ENCODE assay signal across 35 mouse cellular contexts in the genomic region with DNA sequence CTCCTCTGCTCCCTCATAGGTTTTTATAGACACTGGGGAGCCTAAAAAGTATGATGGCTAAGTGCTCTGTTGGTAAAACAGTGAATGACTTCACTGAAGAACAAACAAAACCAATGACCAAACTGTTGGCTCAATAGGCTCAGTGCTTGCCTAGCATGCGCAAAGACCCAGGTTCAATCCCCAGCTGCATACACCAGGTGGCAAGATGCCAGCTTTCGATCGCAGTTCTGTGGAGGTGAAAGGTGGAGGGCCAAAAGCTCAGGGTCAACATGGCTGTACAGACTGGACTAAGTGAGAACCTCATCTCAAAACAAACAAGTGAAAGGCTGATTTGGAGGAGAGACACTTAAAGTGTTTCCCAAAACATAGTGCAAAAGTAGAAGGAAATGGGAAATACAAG.
"Had no signal": no experiment of that assay in that cellular context is flagged by ENCODE, and none has a peak within 500 bp of the region (broad histone marks: within the 10 kb centered on the region; RNA-seq: fewer than 3 reads in every experiment).

No protein-coding gene starts in this region.

- H3K9me3 ChIP-seq: heart, embryonic 10.5 days; heart, embryonic 12.5 days; heart, embryonic 13.5 days; heart, embryonic 15.5 days; hindbrain, embryonic 10.5 days; hindbrain, embryonic 12.5 days; hindbrain, embryonic 13.5 days; hindbrain, embryonic 15.5 days; intestine, embryonic 15.5 days; kidney, embryonic 15.5 days had no signal

- DNase-seq: heart, adult 2 months; heart, postnatal 10 days; heart, postnatal 14 days; heart, postnatal 36 days; heart, postnatal 4 days; kidney, adult 11 months; kidney, adult 18-20 months; kidney, adult 2 months; kidney, adult 8-10 months; kidney, adult 9 months; kidney, postnatal 10 days; kidney, postnatal 14 days; kidney, postnatal 25 days; kidney, postnatal 36 days; kidney, postnatal 4 days; layer of hippocampus, adult 9-11 months had no signal

- H3K4me2 ChIP-seq: heart, embryonic 11.5 days; heart, embryonic 12.5 days; heart, embryonic 13.5 days; heart, embryonic 15.5 days; hindbrain, embryonic 12.5 days; hindbrain, embryonic 13.5 days; hindbrain, embryonic 14.5 days; hindbrain, embryonic 15.5 days; intestine, embryonic 15.5 days; kidney, embryonic 15.5 days had no signal

- H3K4me1 ChIP-seq: heart, embryonic 10.5 days; heart, embryonic 12.5 days; heart, embryonic 13.5 days; heart, embryonic 15.5 days; hindbrain, embryonic 10.5 days; hindbrain, embryonic 12.5 days; hindbrain, embryonic 13.5 days; hindbrain, embryonic 15.5 days; intestine, embryonic 15.5 days; kidney, embryonic 15.5 days had no signal

- ATAC-seq: hindbrain, embryonic 16.5 days; hindbrain, postnatal 0 days; inflammation-experienced regulatory T-cells, adult 6 months; intestine, embryonic 15.5 days; intestine, embryonic 16.5 days; intestine, postnatal 0 days had no signal

- H3K27ac ChIP-seq: heart, adult 2 months; heart, embryonic 10.5 days; heart, embryonic 13.5 days; heart, embryonic 15.5 days; hindbrain, embryonic 10.5 days; hindbrain, embryonic 12.5 days; hindbrain, embryonic 13.5 days; hindbrain, embryonic 14.5 days; hindbrain, embryonic 15.5 days; hindbrain, postnatal 0 days; intestine, embryonic 15.5 days; kidney, embryonic 15.5 days; kidney, postnatal 0 days; layer of hippocampus, adult 2 months had no signal

- H3K9ac ChIP-seq: heart, embryonic 12.5 days; heart, embryonic 13.5 days; heart, embryonic 15.5 days; hindbrain, embryonic 12.5 days; hindbrain, embryonic 13.5 days; hindbrain, embryonic 14.5 days; hindbrain, embryonic 15.5 days; intestine, embryonic 15.5 days; kidney, embryonic 15.5 days had no signal

- H3K4me3 ChIP-seq: heart, adult 2 months; heart, embryonic 10.5 days; heart, embryonic 12.5 days; heart, embryonic 13.5 days; heart, embryonic 15.5 days; hindbrain, embryonic 10.5 days; hindbrain, embryonic 12.5 days; hindbrain, embryonic 13.5 days; hindbrain, embryonic 15.5 days; intestine, embryonic 15.5 days; kidney, embryonic 15.5 days; layer of hippocampus, adult 2 months had no signal

- H3K27me3 ChIP-seq: heart, embryonic 12.5 days; heart, embryonic 13.5 days; heart, embryonic 15.5 days; hindbrain, embryonic 12.5 days; hindbrain, embryonic 15.5 days; intestine, embryonic 15.5 days; kidney, embryonic 15.5 days had no signal

- H3K36me3 ChIP-seq: heart, embryonic 10.5 days; heart, embryonic 12.5 days; heart, embryonic 13.5 days; heart, embryonic 15.5 days; hindbrain, embryonic 10.5 days; hindbrain, embryonic 12.5 days; hindbrain, embryonic 13.5 days; hindbrain, embryonic 15.5 days; intestine, embryonic 15.5 days; kidney, embryonic 15.5 days had no signal
